Mouse (Mus musculus) lung, adult 10 weeks (tissue): ENCODE data around the gene Rpl21. TPM values are rescaled to one million over a fixed set of nuclear protein-coding genes. Genes with fewer than 3 reads are reported as not detected.

Experiments
- polyA plus RNA-seq: library from polyadenylated mRNA; stranded (reverse); fragments of 350-450 nt; fragmentation: Illumina TruSeq; extraction: RNeasy Lipid Tissue Mini Kit (QIAGEN cat#74804); gene quantifications from one replicate; pipeline ENCODE4 v1.2.3, GENCODE M21; 2014; ENCODE audit warnings: low read depth, low replicate concordance; ENCODE audit not compliant: insufficient read depth

Gene Rpl21
- 1,192 TPM for polyA plus RNA-seq

DNA sequence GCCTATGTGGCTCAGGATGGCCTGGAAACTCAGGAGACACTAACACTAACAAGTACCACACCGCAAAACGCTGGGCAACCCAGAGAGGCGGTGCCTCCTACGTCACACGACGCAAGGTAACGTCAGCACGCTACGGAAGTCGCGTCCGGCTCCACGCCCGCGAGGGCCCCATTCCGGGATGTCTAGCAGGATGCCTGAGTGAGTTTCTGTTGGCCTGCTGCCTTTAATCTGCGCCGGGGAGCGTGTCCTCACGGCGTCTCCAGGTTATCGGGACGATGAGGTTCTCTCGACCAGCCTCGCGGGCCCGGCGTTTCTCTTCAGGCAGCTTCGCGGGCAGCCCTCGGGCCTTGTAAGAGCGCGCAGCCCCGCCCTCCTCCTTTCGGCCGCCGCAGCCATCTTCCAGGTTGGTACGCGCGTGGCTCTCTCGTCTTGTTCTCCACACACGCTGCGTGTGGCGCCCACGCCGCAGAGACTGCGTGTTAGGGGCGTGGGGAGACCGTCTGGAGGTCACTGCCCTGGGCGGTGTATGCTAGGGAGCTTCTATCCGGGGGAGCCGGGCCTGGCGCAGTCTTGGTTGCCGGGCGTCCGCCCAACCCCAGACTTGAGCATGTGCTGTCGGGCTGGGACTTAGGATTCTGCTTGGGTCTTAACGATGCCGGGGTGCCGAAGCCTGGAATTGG lies at the start of gene Rpl21:
TSS of gene Rpl21 (plus strand) at position 122 of the 680 bp plus-strand sequence.

DNA sequence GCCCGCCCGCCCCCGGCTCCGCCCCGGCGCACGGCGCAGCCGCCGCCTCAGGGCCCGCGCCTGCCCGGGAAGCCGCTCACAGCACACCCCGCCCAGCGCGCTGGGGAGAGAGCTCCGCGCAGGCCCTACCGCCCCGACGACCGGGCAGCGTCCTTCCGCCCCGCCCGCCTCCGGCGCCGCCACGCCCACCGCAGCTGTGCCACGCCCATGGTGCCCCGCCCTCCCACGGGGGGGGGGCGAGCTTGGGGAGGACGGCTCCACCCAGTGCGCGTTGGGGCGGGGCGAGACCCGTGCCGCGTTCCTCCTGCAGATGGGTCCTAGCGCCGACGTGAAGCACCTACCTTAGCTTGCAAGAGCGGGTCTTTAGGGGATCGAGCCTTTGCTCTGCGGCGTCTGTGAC lies 37.8 kb upstream of the Rpl21 start, which contains the start of gene Usp12:
TSS of gene Usp12 (minus strand) at position 154 of the 400 bp plus-strand sequence.

DNA sequence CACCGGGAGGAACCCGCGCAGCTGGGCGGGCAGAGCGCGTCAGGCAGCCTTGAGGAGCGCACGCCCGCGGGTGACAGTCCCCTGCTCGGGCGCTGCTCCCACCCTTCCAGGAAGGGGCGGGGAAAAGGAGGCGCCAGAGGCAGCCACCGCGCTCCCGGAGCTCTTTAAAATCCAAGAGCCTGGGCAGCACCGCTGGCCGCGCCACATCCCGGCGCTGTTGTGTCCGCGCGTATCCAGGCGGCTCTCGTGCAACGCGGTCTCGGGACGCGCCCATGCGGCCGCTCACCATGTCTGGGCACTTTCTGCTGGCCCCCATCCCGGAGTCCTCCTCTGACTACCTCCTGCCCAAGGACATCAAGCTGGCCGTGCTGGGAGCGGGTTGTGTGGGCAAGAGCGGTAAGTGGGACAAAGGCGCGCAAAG lies 12.3 kb downstream of the Rpl21 start, which contains the start of gene Rasl11a:
TSS of gene Rasl11a (plus strand) at position 127 of the 421 bp plus-strand sequence.

Other genes with a start within 250 kb of the Rpl21 start
- not detected for gene Gpr12, start 247.7 kb upstream of the Rpl21 start, polyA plus RNA-seq
- 17.4 TPM for gene Usp12, start 37.9 kb upstream of the Rpl21 start, polyA plus RNA-seq
- 48.9 TPM for gene Rasl11a, start 12.2 kb downstream of the Rpl21 start, polyA plus RNA-seq
- gene Gtf3a, start 115.8 kb downstream of the Rpl21 start, polyA plus RNA-seq: 41.1 TPM
- 20.7 TPM for gene Mtif3, start 130.9 kb downstream of the Rpl21 start, polyA plus RNA-seq
- gene Lnx2, start 243.7 kb downstream of the Rpl21 start, polyA plus RNA-seq: 8.5 TPM
- 111 TPM for gene Polr1d, start 244.2 kb downstream of the Rpl21 start, polyA plus RNA-seq